Mouse (Mus musculus): ENCODE measurements around the gene Bag3.

DNA sequence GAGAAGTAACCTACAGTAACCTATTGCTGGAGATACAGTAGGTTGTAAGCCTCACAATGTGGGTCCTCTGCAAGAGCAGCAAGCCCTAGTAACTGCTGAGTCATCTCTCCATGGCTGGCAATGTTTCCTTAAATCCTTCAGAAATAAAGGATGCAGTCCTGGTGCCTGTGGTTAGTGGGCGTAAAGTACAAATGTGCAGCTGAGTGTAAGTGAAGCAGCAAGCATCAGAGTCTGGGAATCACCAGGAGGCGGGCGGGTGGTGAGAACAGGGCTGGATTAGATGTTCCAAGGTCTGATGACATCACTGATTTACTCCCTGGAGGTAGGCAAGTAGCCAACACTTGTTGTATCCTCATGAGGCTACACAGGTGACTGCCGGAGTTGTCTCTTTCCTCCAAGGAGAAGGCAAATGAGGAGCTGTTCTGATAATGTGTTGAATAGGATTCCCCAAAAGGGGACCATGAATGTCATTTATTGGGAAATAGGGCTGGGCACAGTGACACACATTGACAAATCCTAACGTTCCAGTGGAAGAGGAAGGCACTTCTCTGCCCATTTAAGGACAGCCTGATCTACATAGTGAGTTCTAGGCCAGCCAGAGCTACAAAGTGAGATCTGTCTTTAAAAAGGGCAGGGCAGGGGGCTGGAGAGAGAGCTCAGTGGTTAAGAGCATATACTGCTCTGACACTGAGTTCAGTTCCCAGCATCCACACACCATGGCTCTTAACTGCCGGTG is 60.0 kb downstream of the Bag3 start:
- TF ChIP-seq EP300 (IDR thresholded peaks at IDR 0.05; ENCODE audit: low read depth) (no peak), CTCF (IDR thresholded peaks at IDR 0.05; ENCODE audit: low read depth) (no peak)

Data from liver, postnatal 0 days (tissue).